Mouse (Mus musculus) hindbrain, embryonic 15.5 days (tissue): ENCODE data around the gene Pfn1. TPM values are rescaled to one million over a fixed set of nuclear protein-coding genes. Genes with fewer than 3 reads are reported as not detected.
A peak's percentile ranks its signal among the peaks of the same experiment; 100 is the strongest.

Experiments
- ATAC-seq: fragments of 200-750 bp; cut with Nextera tagmentation; 2 replicates; pipeline ENCODE4 v1.8.0; 2017; ENCODE audit warnings: low read depth, moderate number of reproducible peaks, moderate TSS enrichment; ENCODE audit not compliant: low FRiP score
- H3K27ac ChIP-seq: fragments of 300-500 bp; sonication (generic); replicated peaks from 2 replicates; pipeline ENCODE4 v1.5.1; 2015; ENCODE audit warnings: mild to moderate bottlenecking, inconsistent platforms
- H3K27me3 ChIP-seq: fragments of 300-500 bp; sonication (generic); 2 replicates; pipeline ENCODE4 v1.6.1; 2015; ENCODE audit warnings: control low read depth, inconsistent platforms
- H3K36me3 ChIP-seq: fragments of 300-500 bp; sonication (generic); 2 replicates; pipeline ENCODE4 v1.6.1; 2015; ENCODE audit warnings: control low read depth, inconsistent platforms
- H3K4me1 ChIP-seq: fragments of 300-500 bp; sonication (generic); replicated peaks from 2 replicates; pipeline ENCODE4 v1.6.1; 2015; ENCODE audit warnings: control low read depth, inconsistent platforms
- H3K4me2 ChIP-seq: fragments of 300-500 bp; sonication (generic); 2 replicates; pipeline ENCODE4 v1.6.1; 2015; ENCODE audit warnings: moderate library complexity, mild to moderate bottlenecking, inconsistent platforms
- H3K4me3 ChIP-seq: fragments of 300-500 bp; sonication (generic); 2 replicates; pipeline ENCODE4 v1.5.1; 2015; ENCODE audit warnings: mild to moderate bottlenecking, inconsistent platforms
- H3K9ac ChIP-seq: fragments of 300-500 bp; sonication (generic); 2 replicates; pipeline ENCODE4 v1.6.1; 2015; ENCODE audit warnings: inconsistent platforms
- H3K9me3 ChIP-seq: fragments of 300-500 bp; sonication (generic); 2 replicates; pipeline ENCODE4 v1.6.1; 2016; ENCODE audit warnings: control low read depth, inconsistent platforms
- WGBS: fragments of 180-500 bp; shearing (Covaris S2); methylation state at CpG from one replicate; pipeline ENCODE4 v1.1.7; 2015; 5-methylcytosine and 5-hydroxymethylcytosine counted together
- polyA plus RNA-seq: library from polyadenylated mRNA; unstranded; fragments of >200 nt; fragmentation: Nextera tagmentation; extraction: Ambion mirVana; gene quantifications from 2 replicates; pipeline ENCODE4 v1.2.1, GENCODE M21; 2015

Gene Pfn1
- polyA plus RNA-seq, 1 experiment from 2014 or later = 792 TPM

GRCm38 (mm10) chr11:70687601-70688199 lies 33.3 kb upstream of the Pfn1 start, which contains the start of gene Camta2:
TSS of gene Camta2 (minus strand) at chr11:70688105.
- under 1% methylated on average over 54 of the region's 55 CpGs for WGBS
- no peaks in the 10 kb centered on the region for H3K27me3 ChIP-seq
- ATAC-seq = peak; percentile 83
- H3K27ac ChIP-seq = peak within 1 kb of the TSS; percentile 87
- H3K36me3 ChIP-seq = peaks cover 15% of the 10 kb centered on the region; the same call in 1 of the 2 replicates
- H3K9me3 ChIP-seq = no peaks in the 10 kb centered on the region
- H3K4me2 ChIP-seq = peak within 1 kb of the TSS; percentile 91
- peak within 1 kb of the TSS; percentile 94 for H3K4me3 ChIP-seq
- H3K9ac ChIP-seq = peak within 1 kb of the TSS; percentile 83
- peaks cover 27% of the 10 kb centered on the region for H3K4me1 ChIP-seq

DNA sequence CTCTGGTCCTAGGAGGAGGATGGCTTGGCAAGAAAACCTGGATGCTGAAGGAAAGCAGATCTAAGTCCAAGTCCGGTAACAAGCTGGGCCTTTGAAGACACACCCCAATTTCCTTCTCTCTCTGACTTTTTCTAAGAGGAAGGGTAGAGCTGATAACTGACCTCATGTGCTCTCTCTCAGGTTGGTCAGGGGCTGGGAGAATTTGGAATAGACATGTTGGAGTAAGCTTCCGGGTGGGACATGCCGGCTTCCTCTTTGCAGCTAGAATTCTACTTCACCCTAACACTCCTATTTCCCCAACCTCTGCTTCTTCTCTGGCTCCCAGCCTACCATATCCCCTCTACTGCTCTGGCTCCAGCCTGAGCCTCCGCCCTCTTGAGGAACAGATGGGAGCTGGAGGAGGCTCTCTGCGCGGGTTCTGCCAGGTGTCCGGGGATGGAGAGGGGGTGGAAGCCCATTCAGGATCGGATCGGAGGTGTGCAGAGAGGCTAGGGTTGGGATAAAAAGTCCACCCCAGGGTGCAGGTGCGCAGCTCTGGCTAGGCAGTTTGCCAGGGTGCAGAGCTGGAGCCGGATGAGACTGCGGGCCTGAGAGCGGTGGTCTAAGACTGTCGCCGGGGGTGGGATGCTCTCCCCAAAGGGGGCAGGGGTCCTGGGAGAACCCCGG lies 32.6 kb upstream of the Pfn1 start:
- ATAC-seq = peak; percentile 57
- Histone ChIP-seq H3K27ac (peak overlapping the region; percentile 87), H3K4me1 (peaks cover 32% of the 10 kb centered on the region), H3K4me2 (peak overlapping the region; percentile 91), H3K4me3 (peak overlapping the region; percentile 94), H3K9me3 (no peaks in the 10 kb centered on the region), H3K36me3 (peaks cover 18% of the 10 kb centered on the region), H3K27me3 (no peaks in the 10 kb centered on the region), H3K9ac (peak overlapping the region; percentile 83)
- WGBS = 3% methylated on average over 16 of the region's 16 CpGs

GRCm38 (mm10) chr11:70683640-70684039 lies 29.2 kb upstream of the Pfn1 start:
- Histone ChIP-seq H3K27me3 (no peaks in the 10 kb centered on the region), H3K9ac (no peak overlapping the region), H3K4me2 (no peak overlapping the region), H3K36me3 (peaks cover 37% of the 10 kb centered on the region), H3K9me3 (no peaks in the 10 kb centered on the region), H3K27ac (no peak overlapping the region), H3K4me3 (no peak overlapping the region), H3K4me1 (peaks cover 29% of the 10 kb centered on the region)
- WGBS = 95% methylated on average over 5 of the region's 5 CpGs
- ATAC-seq = no peak

DNA sequence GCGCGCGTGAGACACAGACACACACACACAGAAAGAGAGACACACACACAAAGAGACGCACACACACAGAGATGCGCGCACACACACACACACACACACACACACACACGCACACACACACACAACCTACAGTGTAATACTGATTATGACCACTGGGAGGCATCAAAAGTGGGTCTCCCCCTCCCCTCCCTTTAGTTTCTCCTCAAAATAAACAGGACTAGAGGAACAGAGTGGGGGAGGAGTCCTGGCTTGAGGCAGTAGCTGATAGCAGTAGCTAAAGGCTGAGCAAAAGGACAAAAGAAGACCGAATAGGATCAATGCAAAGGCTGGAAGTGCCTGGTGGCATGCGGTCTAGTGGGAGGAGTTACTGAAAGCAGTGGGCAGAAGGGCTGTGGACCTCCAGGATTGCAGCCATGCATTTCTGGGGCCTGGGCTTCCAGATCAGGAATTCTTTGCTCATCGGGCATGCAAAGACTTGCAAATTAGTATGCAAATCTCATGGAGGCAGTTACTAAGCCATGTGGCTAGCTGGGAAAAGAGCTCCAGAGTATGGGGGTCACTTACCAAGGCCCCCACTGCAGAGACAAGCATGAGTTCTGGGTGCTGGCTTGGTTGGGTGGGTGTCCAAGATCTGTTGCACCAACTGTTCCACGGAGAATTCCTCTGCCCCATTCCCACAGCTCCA lies 27.6 kb upstream of the Pfn1 start:
- H3K36me3 ChIP-seq = peaks cover 44% of the 10 kb centered on the region

DNA sequence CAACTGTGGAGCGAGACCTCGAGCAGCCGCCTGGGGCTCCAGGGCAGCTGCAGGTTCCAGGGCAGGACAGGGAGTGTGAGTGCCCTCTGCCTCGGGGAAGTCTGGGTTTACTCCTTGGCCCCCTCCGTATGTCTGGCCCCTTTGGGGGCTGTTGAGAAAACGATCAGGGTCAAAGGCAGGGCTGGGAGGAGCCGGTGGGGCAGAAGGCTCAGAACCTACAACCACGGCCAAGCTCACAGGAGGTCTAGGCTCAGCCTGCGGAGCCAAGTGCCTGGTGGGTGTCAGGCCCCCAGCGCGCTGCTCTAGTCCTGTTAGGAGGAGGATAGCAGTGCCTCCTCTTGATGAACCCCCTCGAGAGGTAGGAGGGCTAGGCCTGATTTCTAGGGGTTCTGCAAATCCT lies 26.7 kb upstream of the Pfn1 start:
- no peak overlapping the region for H3K9ac ChIP-seq
- H3K27ac ChIP-seq = no peak overlapping the region
- H3K4me1 ChIP-seq = peaks cover 10% of the 10 kb centered on the region; the same call in 1 of the 2 replicates
- no peaks in the 10 kb centered on the region for H3K9me3 ChIP-seq
- 69% methylated on average over 12 of the region's 12 CpGs for WGBS
- no peak overlapping the region for H3K4me3 ChIP-seq
- H3K27me3 ChIP-seq = no peaks in the 10 kb centered on the region
- H3K4me2 ChIP-seq = no peak overlapping the region
- H3K36me3 ChIP-seq = peaks cover 52% of the 10 kb centered on the region
- ATAC-seq = no peak

More for the DNA sequence above, 27.6 kb upstream of the Pfn1 start:
- Histone ChIP-seq H3K27me3 (no peaks in the 10 kb centered on the region), H3K9me3 (no peaks in the 10 kb centered on the region), H3K4me3 (no peak overlapping the region), H3K4me1 (peaks cover 19% of the 10 kb centered on the region), H3K4me2 (no peak overlapping the region), H3K9ac (no peak overlapping the region), H3K27ac (peak overlapping the region; percentile 35)
- ATAC-seq = peak; percentile 71
- 15% methylated on average over 11 of the region's 11 CpGs for WGBS

- no peak overlapping the region for H3K27ac ChIP-seq
- H3K9ac ChIP-seq = no peak overlapping the region
- no peaks in the 10 kb centered on the region for H3K27me3 ChIP-seq
- peaks cover 7% of the 10 kb centered on the region; the same call in 1 of the 2 replicates for H3K4me1 ChIP-seq
- H3K4me2 ChIP-seq = no peak overlapping the region
- H3K4me3 ChIP-seq = no peak overlapping the region
- 95% methylated on average over 8 of the region's 8 CpGs for WGBS
- no peak for ATAC-seq
- H3K9me3 ChIP-seq = no peaks in the 10 kb centered on the region
- H3K36me3 ChIP-seq = peaks cover 63% of the 10 kb centered on the region
These were observed 25.4 kb upstream of the Pfn1 start for GRCm38 (mm10) chr11:70679894-70680293.

DNA sequence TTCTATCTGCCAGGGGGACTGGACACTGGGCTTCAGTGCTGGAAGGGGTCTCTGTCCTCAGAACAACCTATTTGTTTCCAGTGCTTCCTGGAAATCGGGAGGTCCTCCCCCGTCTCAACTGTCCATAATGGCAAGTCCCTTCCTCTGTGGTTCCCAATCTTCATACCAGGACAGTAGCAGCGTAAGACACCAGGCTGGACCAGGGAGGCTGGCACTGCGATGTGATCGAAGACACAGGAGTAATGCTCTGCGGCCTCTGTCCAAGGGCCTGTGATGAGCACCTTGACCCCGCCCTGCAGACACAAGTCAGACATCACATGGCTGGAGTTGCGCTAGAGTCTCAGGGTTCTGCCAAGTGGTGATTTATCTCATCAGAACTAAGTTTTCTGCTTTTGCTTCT lies 24.9 kb upstream of the Pfn1 start:
- Histone ChIP-seq H3K9ac (no peak overlapping the region), H3K4me3 (no peak overlapping the region), H3K27me3 (no peaks in the 10 kb centered on the region), H3K27ac (no peak overlapping the region), H3K9me3 (no peaks in the 10 kb centered on the region), H3K4me1 (peaks cover 7% of the 10 kb centered on the region; the same call in 1 of the 2 replicates), H3K36me3 (peaks cover 64% of the 10 kb centered on the region), H3K4me2 (no peak overlapping the region)
- no peak for ATAC-seq
- 95% methylated on average over 8 of the region's 8 CpGs for WGBS

GRCm38 (mm10) chr11:70678576-70678975 lies 24.1 kb upstream of the Pfn1 start:
- H3K4me1 ChIP-seq = peaks cover 7% of the 10 kb centered on the region; the same call in 1 of the 2 replicates
- H3K4me3 ChIP-seq = no peak overlapping the region
- peaks cover 60% of the 10 kb centered on the region for H3K36me3 ChIP-seq
- WGBS = 66% methylated on average over 2 of the region's 2 CpGs
- no peaks in the 10 kb centered on the region for H3K9me3 ChIP-seq
- H3K27me3 ChIP-seq = no peaks in the 10 kb centered on the region
- no peak overlapping the region for H3K27ac ChIP-seq
- no peak overlapping the region for H3K4me2 ChIP-seq
- no peak overlapping the region for H3K9ac ChIP-seq
- ATAC-seq = no peak

DNA sequence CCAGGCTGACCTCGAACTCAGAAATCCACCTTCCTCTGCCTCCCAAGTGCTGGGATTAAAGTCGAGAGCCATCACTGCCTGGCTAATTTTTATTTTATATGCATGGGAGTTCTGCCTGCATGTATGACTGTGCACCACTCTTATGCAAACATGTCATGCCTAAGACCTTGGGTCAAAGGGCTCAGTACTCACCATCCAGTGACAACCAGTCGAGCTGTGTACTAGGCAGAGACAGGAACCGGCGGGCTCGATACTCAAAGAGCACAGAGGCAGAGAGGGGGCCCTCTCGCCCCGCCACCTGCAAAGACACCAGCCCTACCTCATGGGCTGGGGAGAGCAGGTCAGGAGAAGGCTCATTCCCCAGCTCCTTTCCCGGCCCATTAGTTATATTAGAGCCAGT lies 23.6 kb upstream of the Pfn1 start:
- H3K9me3 ChIP-seq = no peaks in the 10 kb centered on the region
- H3K4me3 ChIP-seq = no peak overlapping the region
- H3K9ac ChIP-seq = no peak overlapping the region
- ATAC-seq = no peak
- H3K27ac ChIP-seq = no peak overlapping the region
- 83% methylated on average over 9 of the region's 9 CpGs for WGBS
- no peaks in the 10 kb centered on the region for H3K27me3 ChIP-seq
- H3K4me2 ChIP-seq = no peak overlapping the region
- H3K36me3 ChIP-seq = peaks cover 56% of the 10 kb centered on the region
- peaks cover 7% of the 10 kb centered on the region; the same call in 1 of the 2 replicates for H3K4me1 ChIP-seq

GRCm38 (mm10) chr11:70674501-70674900 lies 20.1 kb upstream of the Pfn1 start:
- Histone ChIP-seq H3K9ac (no peak overlapping the region), H3K36me3 (peaks cover 45% of the 10 kb centered on the region), H3K9me3 (no peaks in the 10 kb centered on the region), H3K4me3 (no peak overlapping the region), H3K4me2 (no peak overlapping the region), H3K27me3 (no peaks in the 10 kb centered on the region), H3K27ac (no peak overlapping the region), H3K4me1 (peaks cover 19% of the 10 kb centered on the region)
- ATAC-seq = no peak
- WGBS = 67% methylated on average over 11 of the region's 11 CpGs

GRCm38 (mm10) chr11:70674014-70674413 lies 19.6 kb upstream of the Pfn1 start:
- ATAC-seq = no peak
- peaks cover 19% of the 10 kb centered on the region for H3K4me1 ChIP-seq
- 60% methylated on average over 6 of the region's 6 CpGs for WGBS

More at GRCm38 (mm10) chr11:70674014-70674413, 19.6 kb upstream of the Pfn1 start:
- Histone ChIP-seq H3K4me3 (no peak overlapping the region), H3K4me2 (no peak overlapping the region), H3K36me3 (peaks cover 40% of the 10 kb centered on the region), H3K27me3 (no peaks in the 10 kb centered on the region), H3K9ac (no peak overlapping the region), H3K27ac (no peak overlapping the region), H3K9me3 (no peaks in the 10 kb centered on the region)
